In genomic region chr19:60608766-60609165, GRCm38 (mm10) we compare ENCODE assay signal across 8 mouse cellular contexts. TPM values are rescaled to one million over a fixed set of nuclear protein-coding genes. Genes with fewer than 3 reads are reported as not detected.
DNase-seq lines count a peak whose midpoint lies in the region; TF ChIP-seq lines count a peak whose summit lies in the region.

No protein-coding gene starts in this region.

- no peak overlapping the region for H3K27ac ChIP-seq in cerebellum, adult 2 months (ENCODE audit: insufficient read depth, low read length)
- no peak overlapping the region for H3K27ac ChIP-seq in small intestine, adult 2 months (ENCODE audit: insufficient read depth, low read depth, low read length)

- H3K4me3 ChIP-seq in cerebellum, adult 2 months (replicated peaks; ENCODE audit: insufficient read depth, low read depth, low read length), result no peak overlapping the region
- H3K4me3 ChIP-seq in small intestine, adult 2 months (ENCODE audit: low read depth, low read length), result no peak overlapping the region

- TF ChIP-seq POLR2A in cerebellum, adult 2 months (IDR thresholded peaks at IDR 0.05; ENCODE audit: borderline replicate concordance, insufficient read depth, low read length), result no peak
- TF ChIP-seq POLR2A in brain, embryonic 14.5 days (IDR thresholded peaks at IDR 0.05; ENCODE audit: borderline replicate concordance, extremely low read depth, insufficient read depth, insufficient read length, poor library complexity, severe bottlenecking), result no peak
- no peak for TF ChIP-seq POLR2A in small intestine, adult 2 months (IDR thresholded peaks at IDR 0.05; ENCODE audit: low read depth, low read length)

- no peaks in the 10 kb centered on the region for H3K36me3 ChIP-seq in small intestine, adult 2 months (ENCODE audit: control insufficient read depth, insufficient read depth, low read length)

- no peaks in the 10 kb centered on the region for H3K4me1 ChIP-seq in cerebellum, adult 2 months (ENCODE audit: control insufficient read depth, insufficient read depth, low read length)
- no peaks in the 10 kb centered on the region for H3K4me1 ChIP-seq in small intestine, adult 2 months (ENCODE audit: control insufficient read depth, insufficient read depth, insufficient read length, low read length)

- no peak for DNase-seq in cerebellum, adult 2 months
- DNase-seq in cerebellum, adult 18-20 months, result no peak
- peak; percentile 16 for DNase-seq in ovary, postnatal 36 days (ENCODE audit: low spot score)
- DNase-seq in ovary, postnatal 10 days (ENCODE audit: low spot score), result no peak
- DNase-seq in brain, embryonic 14.5 days (ENCODE audit: low read depth), result peak; percentile 7
- peak; percentile 69 for DNase-seq in kidney, postnatal 10 days
- no peak for DNase-seq in right cerebral cortex, adult 2 months (ENCODE audit: low spot score in 2 of 2)

- WGBS in cerebellum, adult 2 months, result 51% methylated on average over 5 of the region's 5 CpGs
- 28% methylated on average over 5 of the region's 5 CpGs for WGBS in small intestine, adult 2 months

- TF ChIP-seq CTCF in cerebellum, adult 2 months (IDR thresholded peaks at IDR 0.05; ENCODE audit: borderline replicate concordance, insufficient read depth, low read depth, low read length), result 0 out of 2 replicates have a peak, but pooled peaks have one; percentile 18
- TF ChIP-seq CTCF in brain, embryonic 14.5 days (IDR thresholded peaks at IDR 0.05; ENCODE audit: borderline replicate concordance, extremely low read depth, insufficient read depth, insufficient read length), result peak; percentile 35; the same call in 1 of the 2 replicates
- TF ChIP-seq CTCF in small intestine, adult 2 months (IDR thresholded peaks at IDR 0.05; ENCODE audit: extremely low read depth, insufficient read length, insufficient replicate concordance, low read depth, low read length), result peak; percentile 69; the same call in 1 of the 2 replicates

- no peaks in the 10 kb centered on the region; the same call in 1 of the 2 replicates for H3K27me3 ChIP-seq in cerebellum, adult 2 months (ENCODE audit: control insufficient read depth, insufficient read depth, low read length)
- no peaks in the 10 kb centered on the region for H3K27me3 ChIP-seq in small intestine, adult 2 months (ENCODE audit: control insufficient read depth, insufficient read depth, low read length)

RNA-seq across cellular contexts. Expression of gene Cacul1, which starts 27.9 kb away (rescaled TPM):
- polyA plus RNA-seq in cerebellum, adult 2 months (2012; rRNA removed), result 21.7 and 21.8 TPM in 2 replicates
- polyA plus RNA-seq in brain, embryonic 14.5 days (2012; rRNA removed), result 21.2 and 28.2 TPM in 2 replicates
- polyA plus RNA-seq in small intestine, adult 2 months (2012; rRNA removed), result 8.1 and 12.0 TPM in 2 replicates

Comparison
In these comparisons a context has a peak if more than half of its experiments do, and no peak if none do; other contexts are left out.
1. DNase-seq: peak in ovary, postnatal 36 days (single experiment), brain, embryonic 14.5 days (single experiment) and kidney, postnatal 10 days (single experiment); none in cerebellum, adult 2 months (0 of 2), cerebellum, adult 18-20 months (0 of 2), ovary, postnatal 10 days (single experiment) and right cerebral cortex, adult 2 months (0 of 2).
2. CTCF ChIP-seq: peak in every context shown above with its lines; median percentile 69 in small intestine, adult 2 months; 35 in brain, embryonic 14.5 days; 18 in cerebellum, adult 2 months.